Mouse (Mus musculus): ENCODE data around the gene Cep128. TPM values are rescaled to one million over a fixed set of nuclear protein-coding genes. Genes with fewer than 3 reads are reported as not detected.
"Not testable (repeated sequence)": the region's sequence is repeated elsewhere in the genome, so short reads cannot be mapped to it uniquely, and the experiment has no call there.

The Cep128 gene
- polyA plus RNA-seq, 1 experiment: 216 TPM

DNA sequence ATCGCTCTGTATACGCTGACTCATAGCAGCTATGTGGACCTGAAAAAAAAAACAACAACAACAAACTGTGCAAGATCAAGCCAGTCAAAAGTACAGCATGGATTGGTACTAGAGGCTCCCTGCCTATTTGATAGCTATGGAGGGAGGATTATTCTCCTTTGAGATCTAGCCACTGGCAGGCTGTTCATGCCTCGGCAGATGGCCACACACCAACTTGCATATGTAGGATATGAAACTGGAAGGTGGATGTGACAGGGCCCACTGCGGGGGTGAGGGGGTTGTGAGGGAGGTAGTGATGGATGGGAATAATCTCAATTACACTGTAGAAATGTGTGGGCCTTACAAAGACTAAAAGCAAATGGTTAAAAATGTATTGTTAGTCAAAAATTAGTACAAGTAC is 386.7 kb downstream of the Cep128 start:
- Histone ChIP-seq H3K4me3 (ENCODE audit: control insufficient read depth, low read depth, low read length) (no peak overlapping the region), H3K27ac (ENCODE audit: control insufficient read depth, insufficient read depth, low read depth, low read length) (no peak overlapping the region), H3K36me3 (ENCODE audit: control insufficient read depth, insufficient read depth, low read length) (no peaks in the 10 kb centered on the region), H3K27me3 (ENCODE audit: control insufficient read depth, insufficient read depth, low read length) (no peaks in the 10 kb centered on the region), H3K4me1 (ENCODE audit: control insufficient read depth, insufficient read depth, low read length) (no peaks in the 10 kb centered on the region)
- TF ChIP-seq POLR2A (IDR thresholded peaks at IDR 0.05; ENCODE audit: control insufficient read depth, low read depth, low read length) (no peak), CTCF (IDR thresholded peaks at IDR 0.05; ENCODE audit: control insufficient read depth, insufficient read depth, insufficient replicate concordance, low read depth, low read length) (no peak)

DNA sequence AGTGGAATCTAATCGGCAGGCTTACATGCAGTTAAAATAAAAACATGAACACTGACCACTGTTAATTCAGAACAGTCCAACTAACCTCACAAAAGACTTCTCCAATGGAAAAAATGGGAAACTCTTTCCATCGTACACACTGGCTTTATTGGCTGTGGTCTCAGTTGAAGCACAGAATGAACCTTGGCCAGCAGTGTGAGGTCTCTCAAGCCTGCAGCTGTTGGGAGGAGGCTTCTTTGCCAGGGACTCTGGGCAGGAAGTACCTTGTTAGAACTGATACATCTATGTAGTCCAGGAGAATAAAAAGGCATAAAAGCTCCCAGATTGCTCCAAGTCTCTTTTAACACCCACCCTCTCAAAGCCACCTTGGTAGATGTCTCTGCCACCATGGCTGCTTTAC is 390.9 kb downstream of the Cep128 start:
- H3K4me1 ChIP-seq (ENCODE audit: control insufficient read depth, insufficient read depth, low read length): no peaks in the 10 kb centered on the region
- no peak overlapping the region for H3K27ac ChIP-seq (ENCODE audit: control insufficient read depth, insufficient read depth, low read depth, low read length)
- no peaks in the 10 kb centered on the region for H3K36me3 ChIP-seq (ENCODE audit: control insufficient read depth, insufficient read depth, low read length)
- TF ChIP-seq POLR2A (IDR thresholded peaks at IDR 0.05; ENCODE audit: control insufficient read depth, low read depth, low read length): no peak
- TF ChIP-seq CTCF (IDR thresholded peaks at IDR 0.05; ENCODE audit: control insufficient read depth, insufficient read depth, insufficient replicate concordance, low read depth, low read length): no peak
- no peaks in the 10 kb centered on the region for H3K27me3 ChIP-seq (ENCODE audit: control insufficient read depth, insufficient read depth, low read length)
- no peak overlapping the region for H3K4me3 ChIP-seq (ENCODE audit: control insufficient read depth, low read depth, low read length)

DNA sequence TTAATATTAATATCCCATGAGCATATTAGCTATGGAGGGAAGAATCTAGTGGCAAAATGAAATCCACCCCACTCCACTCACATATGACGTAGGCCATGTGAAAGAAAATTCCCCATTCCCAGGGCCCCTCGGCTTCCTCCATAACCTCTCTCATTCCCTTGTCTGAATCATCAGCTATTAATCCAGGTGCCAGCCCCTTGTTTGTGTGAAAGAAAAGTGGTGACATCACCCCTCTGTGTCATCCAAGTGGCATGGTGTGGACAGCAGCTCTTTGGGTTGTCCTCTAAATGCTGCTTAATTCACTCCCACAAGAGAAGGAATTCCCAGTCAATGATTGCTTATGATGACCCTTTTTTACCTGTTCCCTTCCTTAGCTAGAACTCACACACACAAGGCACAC is 396.4 kb downstream of the Cep128 start:
- TF ChIP-seq POLR2A (IDR thresholded peaks at IDR 0.05; ENCODE audit: control insufficient read depth, low read depth, low read length) (no peak), CTCF (IDR thresholded peaks at IDR 0.05; ENCODE audit: control insufficient read depth, insufficient read depth, insufficient replicate concordance, low read depth, low read length) (no peak)
- Histone ChIP-seq H3K4me3 (ENCODE audit: control insufficient read depth, low read depth, low read length) (no peak overlapping the region), H3K4me1 (ENCODE audit: control insufficient read depth, insufficient read depth, low read length) (no peaks in the 10 kb centered on the region), H3K36me3 (ENCODE audit: control insufficient read depth, insufficient read depth, low read length) (no peaks in the 10 kb centered on the region), H3K27me3 (ENCODE audit: control insufficient read depth, insufficient read depth, low read length) (no peaks in the 10 kb centered on the region), H3K27ac (ENCODE audit: control insufficient read depth, insufficient read depth, low read depth, low read length) (no peak overlapping the region)

DNA sequence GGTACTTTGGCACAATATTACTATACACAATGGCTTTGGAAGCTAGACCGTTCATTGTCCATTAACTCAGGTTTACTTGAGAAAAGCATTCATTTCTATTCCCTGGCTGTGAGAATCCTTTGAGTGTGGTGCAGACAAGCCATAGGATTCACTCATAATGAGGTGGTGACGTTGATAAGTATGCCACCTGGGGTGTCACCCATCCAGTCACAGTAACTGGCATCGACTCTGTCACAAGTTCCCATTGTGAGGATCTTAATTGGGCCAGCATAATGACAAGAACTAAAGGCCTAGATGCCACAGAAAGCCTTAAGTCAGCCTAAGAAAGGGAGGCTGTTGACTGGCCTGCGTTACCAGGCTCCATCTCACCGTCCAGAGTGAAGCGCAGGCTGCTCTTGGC is 396.9 kb downstream of the Cep128 start:
- H3K4me1 ChIP-seq (ENCODE audit: control insufficient read depth, insufficient read depth, low read length): no peaks in the 10 kb centered on the region
- TF ChIP-seq CTCF (IDR thresholded peaks at IDR 0.05; ENCODE audit: control insufficient read depth, insufficient read depth, insufficient replicate concordance, low read depth, low read length) (no peak), POLR2A (IDR thresholded peaks at IDR 0.05; ENCODE audit: control insufficient read depth, low read depth, low read length) (no peak)
- no peaks in the 10 kb centered on the region for H3K36me3 ChIP-seq (ENCODE audit: control insufficient read depth, insufficient read depth, low read length)
- H3K4me3 ChIP-seq (ENCODE audit: control insufficient read depth, low read depth, low read length): no peak overlapping the region
- no peak overlapping the region for H3K27ac ChIP-seq (ENCODE audit: control insufficient read depth, insufficient read depth, low read depth, low read length)
- H3K27me3 ChIP-seq (ENCODE audit: control insufficient read depth, insufficient read depth, low read length): no peaks in the 10 kb centered on the region

DNA sequence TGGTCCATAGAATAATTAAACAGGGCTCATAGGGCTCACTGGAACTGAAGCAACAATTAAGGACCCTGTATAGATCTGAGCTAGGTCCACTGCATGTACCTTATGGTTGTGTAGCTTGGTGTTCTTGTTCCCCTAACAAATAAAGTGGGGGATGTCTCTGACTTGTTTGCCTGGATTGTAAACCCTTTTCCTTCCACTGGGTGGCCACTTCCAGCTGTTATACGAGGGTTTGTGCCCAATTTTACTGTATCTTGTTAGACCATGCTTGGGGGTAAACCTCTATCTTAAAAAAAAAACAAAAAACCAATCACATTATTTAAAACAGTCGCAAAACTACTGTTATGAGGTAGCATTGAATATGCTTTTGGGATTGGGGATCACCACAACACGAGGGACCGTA is 402.2 kb downstream of the Cep128 start:
- TF ChIP-seq CTCF (IDR thresholded peaks at IDR 0.05; ENCODE audit: control insufficient read depth, insufficient read depth, insufficient replicate concordance, low read depth, low read length): no peak
- TF ChIP-seq POLR2A (IDR thresholded peaks at IDR 0.05; ENCODE audit: control insufficient read depth, low read depth, low read length): no peak
- H3K4me1 ChIP-seq (ENCODE audit: control insufficient read depth, insufficient read depth, low read length): no peaks in the 10 kb centered on the region
- H3K27me3 ChIP-seq (ENCODE audit: control insufficient read depth, insufficient read depth, low read length): no peaks in the 10 kb centered on the region
- H3K4me3 ChIP-seq (ENCODE audit: control insufficient read depth, low read depth, low read length): no peak overlapping the region
- H3K36me3 ChIP-seq (ENCODE audit: control insufficient read depth, insufficient read depth, low read length): no peaks in the 10 kb centered on the region
- no peak overlapping the region for H3K27ac ChIP-seq (ENCODE audit: control insufficient read depth, insufficient read depth, low read depth, low read length)

DNA sequence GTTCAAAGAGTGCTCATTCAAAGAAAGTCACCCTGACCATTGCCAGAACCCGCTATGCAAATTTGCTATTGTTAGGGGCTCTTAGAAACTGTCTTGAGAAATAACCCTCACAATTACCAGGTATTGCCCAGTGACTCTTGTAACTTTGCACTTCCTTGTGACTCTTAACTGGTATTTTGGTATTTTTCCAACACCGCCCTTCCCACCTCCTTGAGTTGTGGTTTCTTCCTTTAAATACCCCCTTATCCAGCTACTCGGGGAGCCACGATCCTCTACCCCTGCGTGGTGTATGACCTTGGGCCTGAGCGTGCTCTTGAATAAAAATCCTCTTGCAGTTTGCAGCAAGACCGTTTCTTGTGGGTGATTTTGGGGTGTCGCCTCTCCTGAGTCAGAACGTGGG is 407.8 kb downstream of the Cep128 start:
- not testable (repeated sequence) for H3K27ac ChIP-seq (ENCODE audit: control insufficient read depth, insufficient read depth, low read depth, low read length); H3K4me3 ChIP-seq (ENCODE audit: control insufficient read depth, low read depth, low read length); H3K36me3 ChIP-seq (ENCODE audit: control insufficient read depth, insufficient read depth, low read length); H3K4me1 ChIP-seq (ENCODE audit: control insufficient read depth, insufficient read depth, low read length); H3K27me3 ChIP-seq (ENCODE audit: control insufficient read depth, insufficient read depth, low read length)

DNA sequence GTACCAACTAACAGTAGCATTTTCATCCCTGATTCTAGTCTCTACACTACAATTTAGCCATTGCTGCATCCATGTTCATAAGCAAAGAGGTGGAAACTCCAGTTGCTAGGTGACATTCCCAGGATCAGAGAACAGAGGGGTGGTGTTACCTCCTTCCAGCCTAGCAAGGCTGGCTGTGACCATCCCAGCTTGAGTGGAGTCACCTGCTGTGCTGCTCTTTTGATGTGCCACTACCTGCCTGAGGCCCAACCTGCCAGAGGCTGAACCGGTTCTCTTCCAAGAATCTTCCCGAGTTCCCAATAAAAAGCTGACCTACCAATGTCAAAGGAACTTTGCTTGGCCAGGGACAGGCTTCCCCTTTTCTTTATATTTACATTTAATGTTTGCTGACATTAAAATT is 408.8 kb downstream of the Cep128 start:
- H3K4me3 ChIP-seq (ENCODE audit: control insufficient read depth, low read depth, low read length): no peak overlapping the region
- no peak overlapping the region for H3K27ac ChIP-seq (ENCODE audit: control insufficient read depth, insufficient read depth, low read depth, low read length)
- TF ChIP-seq CTCF (IDR thresholded peaks at IDR 0.05; ENCODE audit: control insufficient read depth, insufficient read depth, insufficient replicate concordance, low read depth, low read length) (no peak), POLR2A (IDR thresholded peaks at IDR 0.05; ENCODE audit: control insufficient read depth, low read depth, low read length) (no peak)

DNA sequence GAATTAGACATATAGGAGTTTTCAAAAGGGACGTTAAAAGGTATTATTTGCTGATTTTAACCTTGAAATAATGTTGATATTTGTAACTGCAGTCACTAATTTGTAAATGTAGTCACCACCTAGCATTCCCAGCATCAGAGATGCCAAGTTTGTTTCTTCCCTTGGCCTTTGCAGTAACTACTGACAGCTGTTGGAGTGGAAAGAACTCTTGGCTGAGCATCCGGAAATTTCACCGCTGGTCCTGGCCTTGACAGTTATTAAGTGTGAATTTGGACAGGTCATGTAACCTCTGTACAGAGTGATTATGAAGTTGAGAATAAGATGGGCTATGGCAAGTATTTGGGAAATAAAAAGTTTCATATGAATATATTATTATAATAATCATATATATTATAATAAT is 413.1 kb downstream of the Cep128 start:
- Histone ChIP-seq H3K4me3 (ENCODE audit: control insufficient read depth, low read depth, low read length) (no peak overlapping the region; the same call in 1 of the 2 replicates), H3K27me3 (ENCODE audit: control insufficient read depth, insufficient read depth, low read length) (no peaks in the 10 kb centered on the region), H3K4me1 (ENCODE audit: control insufficient read depth, insufficient read depth, low read length) (no peaks in the 10 kb centered on the region), H3K36me3 (ENCODE audit: control insufficient read depth, insufficient read depth, low read length) (no peaks in the 10 kb centered on the region), H3K27ac (ENCODE audit: control insufficient read depth, insufficient read depth, low read depth, low read length) (no peak overlapping the region)
- TF ChIP-seq POLR2A (IDR thresholded peaks at IDR 0.05; ENCODE audit: control insufficient read depth, low read depth, low read length): no peak
- TF ChIP-seq CTCF (IDR thresholded peaks at IDR 0.05; ENCODE audit: control insufficient read depth, insufficient read depth, insufficient replicate concordance, low read depth, low read length): no peak

More for the DNA sequence above, 408.8 kb downstream of the Cep128 start:
- Histone ChIP-seq H3K4me1 (ENCODE audit: control insufficient read depth, insufficient read depth, low read length) (no peaks in the 10 kb centered on the region), H3K36me3 (ENCODE audit: control insufficient read depth, insufficient read depth, low read length) (no peaks in the 10 kb centered on the region), H3K27me3 (ENCODE audit: control insufficient read depth, insufficient read depth, low read length) (no peaks in the 10 kb centered on the region)
